Mouse (Mus musculus): ENCODE data around the gene Prpf31. TPM values are rescaled to one million over a fixed set of nuclear protein-coding genes. Genes with fewer than 3 reads are reported as not detected.

The Prpf31 gene
- polyA plus RNA-seq, 3 experiments from 2014 or later, result 82.2 to 102 (median 91.2) TPM

- ATAC-seq, result no peak
Observed at GRCm38 (mm10) chr7:3630478-3630815, 662 bp downstream of the Prpf31 start.

GRCm38 (mm10) chr7:3643412-3643811 is 13.6 kb downstream of the Prpf31 start:
- no peak for ATAC-seq

DNA sequence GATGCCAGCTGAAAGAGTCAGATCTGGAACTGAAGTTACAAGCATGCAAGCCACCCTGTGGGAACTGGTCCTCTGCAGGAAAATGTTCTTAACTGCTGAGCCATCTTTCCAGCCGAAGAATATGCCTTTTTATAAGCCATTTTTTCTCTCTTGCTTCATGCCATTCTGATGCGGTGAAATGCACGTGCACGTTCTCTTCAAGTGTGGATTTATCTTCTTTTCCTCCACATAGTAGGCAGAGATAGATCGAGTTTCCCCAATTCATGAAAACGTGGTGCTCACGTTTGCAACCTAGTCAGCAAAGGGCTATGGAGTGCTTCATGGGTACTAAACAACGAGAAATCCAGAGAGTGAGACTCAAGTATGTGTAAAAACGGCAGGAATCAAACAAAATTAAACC is 14.1 kb downstream of the Prpf31 start:
- no peak for ATAC-seq

GRCm38 (mm10) chr7:3644348-3644671 is 14.5 kb downstream of the Prpf31 start:
- no peak for ATAC-seq

DNA sequence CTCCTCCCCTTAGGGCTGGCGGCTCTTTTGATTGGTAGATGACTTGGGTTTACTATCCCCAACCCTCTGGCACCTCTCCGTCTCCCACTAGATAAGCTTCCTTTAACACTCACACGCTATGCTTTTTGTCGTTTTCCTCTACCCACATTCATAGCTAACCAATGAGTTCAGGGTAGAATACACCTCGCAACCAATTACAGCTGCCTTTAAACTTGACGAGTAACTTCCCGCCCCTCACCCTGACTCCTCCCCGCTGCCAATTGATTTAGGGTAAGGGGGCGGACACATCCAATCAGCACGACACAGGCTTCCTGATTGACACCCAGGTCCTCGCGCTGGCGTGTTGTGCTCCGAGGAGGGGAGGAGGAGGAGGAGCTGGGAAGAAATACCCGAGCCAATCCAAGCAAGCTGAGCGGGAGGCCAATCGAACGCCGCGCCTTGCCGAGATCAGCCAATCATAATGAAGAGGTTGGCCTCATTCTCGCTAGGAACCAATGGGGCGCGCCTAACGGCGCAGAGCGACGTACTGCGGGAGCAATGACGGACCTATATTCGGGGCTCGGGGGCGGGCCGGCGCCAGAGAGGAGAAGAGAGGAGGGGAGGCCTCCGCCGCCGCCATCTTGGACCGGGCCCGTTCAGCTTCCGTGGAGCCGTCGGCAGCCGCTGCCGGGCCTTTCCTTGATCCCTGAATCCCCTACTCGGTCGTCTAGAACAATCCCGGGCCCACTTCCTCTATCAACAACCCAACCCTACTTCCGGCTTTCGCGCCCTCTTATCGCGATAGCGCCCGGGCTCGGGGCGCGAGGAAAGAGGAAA is 15.1 kb downstream of the Prpf31 start, which contains the start of gene Cnot3:
TSS of gene Cnot3 (plus strand) at position 597 of the 816 bp plus-strand sequence.
- peak; percentile 87 for ATAC-seq

DNA sequence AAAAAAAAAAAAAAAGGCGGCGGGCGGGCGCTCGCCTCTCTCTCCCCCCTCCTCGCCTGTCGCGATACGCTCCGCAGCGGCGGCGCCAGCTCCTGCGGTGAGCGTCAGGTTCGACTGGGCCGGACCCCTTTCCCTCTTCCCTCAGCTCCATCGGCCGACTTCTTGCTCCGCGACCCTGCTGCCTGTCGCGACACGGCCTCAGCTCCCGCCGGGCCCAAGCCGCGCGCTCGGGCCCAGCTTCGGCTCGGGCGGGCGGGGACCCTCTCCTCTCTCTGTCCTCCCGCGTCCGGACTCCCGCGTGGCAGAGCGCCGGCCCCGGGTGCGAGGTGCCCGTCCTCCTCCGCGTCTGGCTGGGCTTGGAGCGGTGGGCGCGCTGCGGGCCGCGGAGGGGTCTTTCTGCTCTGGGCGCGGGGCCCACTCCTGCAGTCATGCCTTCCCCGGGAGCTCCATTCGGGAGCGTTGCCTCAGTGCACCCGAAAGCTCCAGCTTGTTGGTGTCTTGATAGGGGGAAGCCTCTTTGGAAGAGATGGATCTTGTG is 15.8 kb downstream of the Prpf31 start:
- no peak for ATAC-seq

- ATAC-seq, result no peak
Observed at GRCm38 (mm10) chr7:3646188-3646587, 16.4 kb downstream of the Prpf31 start.

DNA sequence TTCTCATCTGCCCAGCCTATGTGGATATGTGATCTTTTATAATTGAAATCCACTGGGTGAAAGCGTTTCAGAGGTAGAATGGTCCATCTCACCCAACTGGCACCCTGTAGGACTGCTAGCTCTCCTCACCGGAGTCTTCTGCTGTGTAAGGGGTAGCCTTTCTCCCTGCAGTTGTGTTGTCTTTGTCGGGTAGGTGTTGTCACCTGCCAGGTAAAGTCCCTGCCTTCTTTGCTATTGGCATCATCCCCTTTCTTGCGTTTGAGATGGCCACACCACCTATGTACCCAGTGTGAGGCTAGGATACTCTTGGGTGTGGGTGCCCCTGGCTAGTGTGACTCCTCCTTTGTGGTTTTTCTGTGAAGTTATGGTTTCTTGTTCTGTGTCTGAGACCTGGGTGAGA is 16.9 kb downstream of the Prpf31 start:
- no peak for ATAC-seq

DNA sequence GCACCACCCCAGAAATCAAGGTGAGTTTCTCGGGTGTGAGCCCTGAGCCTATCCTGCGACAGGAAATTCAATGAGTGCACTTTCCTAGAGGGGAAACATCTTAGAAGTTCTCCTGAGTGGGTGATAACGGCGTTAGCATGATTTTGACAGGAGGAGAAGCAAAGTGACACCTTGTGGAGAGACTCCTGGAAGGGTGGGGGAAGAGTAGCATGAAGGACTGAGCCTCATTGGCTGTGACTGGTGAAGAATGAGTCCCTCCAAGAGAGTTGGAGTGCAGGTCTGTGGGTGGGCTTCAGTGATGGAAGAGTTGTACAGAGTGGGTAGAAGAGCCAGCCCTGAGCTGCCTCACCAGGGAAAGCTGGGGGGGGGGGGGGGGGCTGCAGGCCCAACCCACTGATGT is 27.2 kb downstream of the Prpf31 start:
- ATAC-seq, result no peak

DNA sequence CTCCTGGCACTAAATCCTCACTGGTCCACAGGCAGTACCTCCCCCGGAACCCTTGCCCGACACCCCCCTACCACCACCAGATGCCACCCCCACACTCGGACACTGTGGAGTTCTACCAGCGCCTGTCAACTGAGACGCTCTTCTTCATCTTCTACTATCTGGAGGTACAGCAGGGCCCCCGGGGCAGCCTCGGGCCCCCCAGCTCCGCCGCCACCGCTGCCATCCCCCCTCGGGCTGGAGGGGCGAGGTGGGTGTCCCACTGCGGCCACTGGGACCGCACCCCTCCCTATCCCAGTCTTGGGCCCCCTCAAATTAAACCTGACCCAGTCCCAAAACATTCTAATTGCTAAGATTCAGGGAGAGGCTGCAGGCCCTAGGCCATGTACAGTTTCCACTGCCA is 28.8 kb downstream of the Prpf31 start:
- no peak for ATAC-seq

- ATAC-seq, result no peak
Observed at GRCm38 (mm10) chr7:3664524-3665214, 34.9 kb downstream of the Prpf31 start.

DNA sequence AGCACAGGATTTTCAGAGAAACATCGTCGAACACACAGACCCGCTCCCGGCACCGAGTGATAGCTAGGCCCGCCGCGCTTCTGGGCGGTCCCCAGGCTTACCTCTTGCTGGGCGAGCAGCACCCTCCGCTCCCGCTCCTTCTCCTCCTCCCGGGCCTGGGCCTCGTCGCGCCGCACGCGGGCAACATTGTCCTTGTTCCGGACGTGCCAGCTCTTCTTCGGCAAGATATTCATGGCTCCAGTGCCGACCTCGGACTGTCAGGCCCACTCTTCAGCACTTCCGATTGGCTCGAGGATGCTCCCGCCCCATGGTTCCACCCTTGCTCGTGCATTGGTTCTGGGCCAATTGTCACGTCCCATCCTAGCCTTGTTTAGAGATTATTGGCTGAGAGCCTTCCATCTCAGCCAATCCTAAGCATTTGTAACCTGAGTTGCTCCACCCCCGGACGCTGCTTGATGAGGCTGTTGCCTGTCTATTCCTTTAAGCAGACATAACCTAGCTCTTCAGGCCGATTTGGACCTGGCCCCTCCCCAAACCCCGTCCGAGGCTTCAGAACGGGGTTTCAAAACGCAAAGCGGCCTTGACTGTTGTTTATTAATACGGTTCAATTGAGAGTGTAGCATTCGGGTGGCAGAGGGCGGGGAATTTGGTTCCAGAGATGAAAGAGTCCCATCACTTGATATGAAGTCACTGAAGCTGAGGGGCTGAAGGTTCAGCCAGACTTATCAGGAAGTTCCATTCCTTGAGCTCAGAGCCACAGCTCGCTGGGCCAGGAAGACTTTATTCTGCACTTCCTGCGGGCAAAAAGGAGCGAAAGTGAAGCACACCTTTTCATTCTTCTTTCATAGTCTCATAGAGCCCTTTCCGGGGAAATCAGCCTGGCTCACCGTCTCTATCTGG is 35.7 kb downstream of the Prpf31 start, which contains the start of gene Leng1:
TSS of gene Leng1 (minus strand) at position 626 of the 900 bp plus-strand sequence.
- ATAC-seq, result peak; percentile 97

DNA sequence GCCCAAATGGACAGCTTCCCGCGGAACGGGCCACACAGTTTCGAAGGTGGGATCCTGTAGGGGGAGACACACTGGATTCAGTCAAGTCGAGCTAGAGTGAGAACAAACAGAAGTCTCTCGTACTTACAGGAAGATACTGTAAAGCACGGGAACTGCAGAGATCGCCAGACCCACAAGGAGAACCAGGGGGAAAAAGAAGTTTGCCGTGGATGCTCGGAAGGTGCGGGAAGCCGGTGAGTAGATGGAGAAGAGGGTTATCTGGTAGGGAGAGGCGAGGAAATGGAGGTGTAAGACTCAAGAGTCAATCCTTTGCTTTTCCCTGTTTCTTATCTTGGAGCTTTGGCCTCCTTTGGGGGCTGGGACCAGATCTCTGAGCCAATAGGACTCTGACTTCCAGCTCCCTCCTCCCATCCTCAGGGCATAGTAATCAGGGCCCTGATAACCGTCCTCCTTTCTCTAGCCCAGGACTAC is 37.2 kb downstream of the Prpf31 start:
- no peak for ATAC-seq

- peak; percentile 98 for ATAC-seq
Observed at GRCm38 (mm10) chr7:3674507-3675227, 44.9 kb downstream of the Prpf31 start.

DNA sequence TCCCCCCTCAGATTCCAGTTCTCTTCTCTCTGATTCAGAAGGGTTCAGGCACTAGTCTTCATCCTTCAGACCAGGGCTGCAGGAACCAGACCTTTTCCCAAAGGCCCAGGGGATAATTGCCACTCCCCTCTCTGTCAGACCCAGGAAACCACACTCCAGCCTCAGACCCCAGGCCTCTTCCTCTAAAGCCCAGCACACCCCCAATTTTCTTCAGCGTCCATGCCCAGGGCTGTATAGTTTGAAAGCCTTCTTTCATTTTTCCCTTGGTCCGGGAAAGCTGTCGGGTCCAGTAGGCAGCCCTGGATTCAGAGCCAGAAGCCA is 45.4 kb downstream of the Prpf31 start:
- ATAC-seq, result no peak

DNA sequence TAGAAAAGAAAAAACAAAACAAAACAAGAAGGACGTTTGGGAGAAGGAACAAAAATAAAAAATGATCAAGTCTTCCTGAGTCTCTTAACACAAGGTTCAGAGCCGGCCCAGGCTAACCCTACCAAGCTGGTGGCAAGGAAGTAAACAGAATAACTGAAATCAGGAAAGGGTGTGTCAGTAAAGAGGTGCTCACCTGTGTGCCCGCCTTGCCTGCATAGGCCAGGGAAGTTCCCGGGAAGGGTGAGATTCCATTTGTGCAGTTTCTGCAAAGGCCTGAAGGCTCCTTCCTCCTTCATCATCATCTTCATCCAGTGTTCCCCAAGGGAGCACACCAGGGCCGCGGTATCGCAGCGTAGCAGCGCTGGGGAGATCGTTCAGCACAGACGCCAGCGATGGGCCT is 46.6 kb downstream of the Prpf31 start:
- ATAC-seq, result no peak

DNA sequence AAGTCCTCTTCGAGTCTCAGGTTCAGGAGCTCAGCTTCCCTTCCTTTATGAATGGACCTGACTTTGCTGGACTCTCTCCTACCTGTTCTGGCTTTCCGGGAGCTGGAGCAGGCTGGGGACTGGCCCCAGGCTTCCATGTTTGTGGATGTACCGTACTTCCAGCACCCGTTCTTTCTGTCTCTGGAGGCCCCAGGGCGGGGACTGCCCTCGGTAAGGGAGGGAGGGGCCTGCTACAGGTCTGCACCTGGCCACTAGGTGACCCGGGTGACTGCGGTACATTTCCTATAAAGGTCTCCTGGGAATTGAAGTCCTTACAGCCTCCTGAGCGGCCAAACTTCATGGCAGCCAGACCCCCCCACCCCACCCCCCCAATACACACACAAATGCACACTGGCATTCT is 47.6 kb downstream of the Prpf31 start, which contains the start of gene Tmc4:
TSS of gene Tmc4 (minus strand) at position 212 of the 400 bp plus-strand sequence.
- no peak for ATAC-seq

GRCm38 (mm10) chr7:3683908-3684550 is 54.2 kb downstream of the Prpf31 start:
- ATAC-seq, result no peak

- no peak for ATAC-seq
Observed at GRCm38 (mm10) chr7:3684698-3685097, 54.9 kb downstream of the Prpf31 start.

GRCm38 (mm10) chr7:3685400-3686187 is 55.8 kb downstream of the Prpf31 start:
- no peak for ATAC-seq

DNA sequence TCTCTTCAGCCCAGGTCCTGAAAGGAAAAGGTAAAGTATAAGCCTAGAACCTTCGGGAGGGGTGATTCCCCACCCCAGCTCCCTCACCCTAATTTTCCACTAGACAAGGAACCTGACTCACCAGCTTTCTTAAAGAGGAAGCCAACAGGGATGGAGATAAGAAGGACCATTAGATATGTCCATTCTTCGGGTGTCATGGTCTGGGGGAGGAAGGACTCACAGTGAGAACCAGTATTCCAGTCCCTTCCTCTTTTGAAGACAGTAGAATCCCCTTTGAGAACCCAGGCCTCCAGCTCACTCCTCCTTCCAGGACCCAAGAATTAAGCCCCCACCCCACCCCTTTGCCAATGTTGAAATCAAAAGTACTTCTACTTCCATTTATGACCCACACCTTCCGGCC is 62.1 kb downstream of the Prpf31 start:
- no peak for ATAC-seq
